Mouse (Mus musculus): ENCODE measurements around the gene Sptbn2.
"Not testable (repeated sequence)": the region's sequence is repeated elsewhere in the genome, so short reads cannot be mapped to it uniquely, and the experiment has no call there.

Sptbn2 gene

GRCm38 (mm10) chr19:4720671-4721244 is 9.8 kb downstream of the Sptbn2 start:
- no peak for DNase-seq (ENCODE audit: low read depth, low spot score)

DNA sequence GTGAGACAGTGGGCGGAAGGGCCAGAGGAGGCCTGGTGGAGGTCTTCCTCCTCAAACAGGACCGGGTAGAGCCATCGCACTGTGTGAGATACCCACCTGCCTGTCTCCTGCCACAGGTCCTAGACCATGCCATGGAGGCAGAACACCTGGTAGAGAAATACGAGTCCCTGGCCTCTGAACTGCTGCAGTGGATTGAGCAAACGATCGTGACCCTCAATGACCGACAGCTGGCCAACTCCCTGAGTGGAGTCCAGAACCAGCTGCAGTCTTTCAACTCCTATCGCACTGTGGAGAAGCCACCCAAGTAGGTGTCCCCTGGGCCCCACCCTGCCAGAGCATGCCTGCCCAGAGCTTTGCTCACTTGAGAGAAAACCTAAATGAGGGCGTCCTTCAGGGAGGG is 18.2 kb downstream of the Sptbn2 start:
- no peak for DNase-seq (ENCODE audit: low read depth, low spot score)

GRCm38 (mm10) chr19:4733052-4733451 is 22.1 kb downstream of the Sptbn2 start:
- no peak for DNase-seq (ENCODE audit: low read depth, low spot score)

DNA sequence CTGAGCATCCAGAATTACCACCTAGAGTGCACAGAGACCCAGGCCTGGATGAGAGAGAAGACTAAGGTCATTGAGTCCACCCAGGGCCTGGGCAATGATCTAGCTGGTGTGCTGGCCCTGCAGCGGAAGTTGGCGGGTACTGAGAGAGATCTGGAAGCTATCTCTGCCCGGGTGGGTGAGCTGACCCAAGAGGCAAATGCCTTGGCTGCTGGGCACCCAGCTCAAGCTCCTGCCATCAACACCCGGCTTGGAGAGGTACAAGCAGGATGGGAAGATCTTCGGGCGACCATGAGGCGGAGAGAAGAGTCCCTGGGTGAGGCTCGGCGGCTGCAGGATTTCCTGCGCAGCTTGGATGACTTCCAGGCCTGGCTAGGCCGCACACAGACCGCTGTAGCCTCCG is 26.9 kb downstream of the Sptbn2 start:
- DNase-seq (ENCODE audit: low read depth, low spot score): no peak

GRCm38 (mm10) chr19:4739053-4739452 is 28.1 kb downstream of the Sptbn2 start:
- no peak for DNase-seq (ENCODE audit: low read depth, low spot score)

DNA sequence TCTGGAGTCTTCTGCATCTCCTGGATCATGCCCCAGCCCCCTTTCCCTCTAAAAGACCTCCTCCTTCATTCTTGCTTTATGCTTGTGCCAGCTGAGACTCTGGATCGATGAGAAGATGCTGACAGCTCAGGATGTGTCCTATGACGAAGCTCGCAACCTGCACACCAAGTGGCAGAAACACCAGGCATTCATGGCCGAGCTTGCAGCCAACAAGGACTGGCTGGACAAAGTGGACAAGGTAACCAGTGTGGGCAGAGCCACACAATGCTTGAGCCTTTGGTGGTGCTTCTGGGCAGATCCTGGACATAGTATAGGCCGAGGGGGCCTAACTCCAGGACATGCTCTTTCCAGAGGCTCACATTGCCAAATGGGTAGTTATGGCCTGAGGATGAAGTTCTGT is 28.8 kb downstream of the Sptbn2 start:
- no peak for DNase-seq (ENCODE audit: low read depth, low spot score)

DNA sequence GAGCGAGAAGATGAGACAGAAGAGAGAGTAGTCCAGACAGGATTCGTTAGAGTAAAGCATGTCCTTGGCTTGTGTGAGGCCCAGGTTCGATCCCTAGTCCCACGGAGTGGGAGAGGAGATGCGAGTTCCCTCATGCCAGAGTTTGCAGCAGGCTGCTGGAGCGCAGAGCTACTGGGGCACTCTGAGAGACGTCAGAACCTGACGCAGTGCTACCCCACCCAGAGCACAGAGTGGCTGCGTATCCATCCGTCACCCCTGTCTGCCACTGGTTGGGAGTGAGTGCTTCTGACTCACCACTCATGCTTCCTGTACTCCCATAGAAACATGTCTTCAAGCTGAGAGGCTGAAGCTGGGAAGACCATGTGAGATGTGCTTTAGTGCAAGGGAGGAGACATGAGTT is 30.5 kb downstream of the Sptbn2 start:
- no peak for DNase-seq (ENCODE audit: low read depth, low spot score)

DNA sequence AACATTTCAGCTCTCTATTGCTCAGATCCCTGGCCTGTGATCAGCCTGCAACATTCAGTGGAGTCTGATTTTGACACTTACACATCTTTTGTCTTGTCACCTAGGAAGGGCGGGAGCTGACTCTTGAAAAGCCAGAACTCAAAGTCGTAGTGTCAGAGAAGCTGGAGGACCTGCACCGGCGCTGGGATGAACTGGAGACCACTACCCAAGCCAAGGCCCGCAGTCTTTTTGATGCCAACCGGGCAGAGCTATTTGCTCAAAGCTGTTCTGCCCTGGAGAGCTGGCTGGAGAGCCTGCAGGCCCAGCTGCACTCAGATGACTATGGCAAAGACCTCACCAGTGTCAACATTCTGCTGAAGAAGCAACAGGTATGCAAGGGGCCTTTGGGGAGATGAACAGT is 31.3 kb downstream of the Sptbn2 start:
- DNase-seq (ENCODE audit: low read depth, low spot score): no peak

GRCm38 (mm10) chr19:4743524-4743923 is 32.6 kb downstream of the Sptbn2 start:
- no peak for DNase-seq (ENCODE audit: low read depth, low spot score)

DNA sequence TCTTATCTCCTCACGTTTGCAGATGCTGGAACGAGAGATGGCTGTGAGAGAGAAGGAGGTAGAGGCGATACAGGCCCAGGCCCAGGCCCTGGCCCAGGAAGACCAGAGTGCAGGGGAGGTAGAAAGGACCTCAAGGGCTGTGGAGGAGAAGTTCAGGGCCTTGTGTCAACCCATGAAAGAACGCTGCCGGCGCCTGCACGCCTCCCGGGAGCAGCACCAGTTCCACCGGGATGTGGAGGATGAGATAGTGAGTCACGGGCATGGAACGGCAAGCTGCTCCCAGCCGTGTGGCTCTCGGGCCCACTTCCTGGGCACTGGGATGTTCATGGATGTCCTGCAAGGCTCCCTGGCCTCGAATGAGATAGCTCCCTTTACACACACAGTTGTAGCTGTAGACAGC is 33.1 kb downstream of the Sptbn2 start:
- no peak for DNase-seq (ENCODE audit: low read depth, low spot score)

DNA sequence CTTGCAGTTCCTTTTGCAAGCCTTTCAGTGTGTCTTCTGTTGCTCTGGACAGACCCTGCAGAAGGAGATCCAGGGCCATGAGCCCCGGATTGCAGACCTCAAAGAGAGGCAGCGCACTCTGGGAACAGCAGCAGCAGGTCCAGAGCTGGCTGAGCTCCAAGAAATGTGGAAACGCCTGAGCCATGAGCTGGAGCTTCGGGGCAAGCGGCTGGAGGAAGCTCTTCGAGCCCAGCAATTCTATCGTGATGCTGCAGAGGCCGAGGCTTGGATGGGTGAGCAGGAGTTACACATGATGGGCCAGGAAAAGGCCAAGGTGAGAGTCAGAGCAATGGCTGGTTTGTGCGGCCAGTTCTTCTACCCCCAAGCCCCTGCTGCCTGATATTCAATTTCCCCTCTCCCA is 34.1 kb downstream of the Sptbn2 start:
- DNase-seq (ENCODE audit: low read depth, low spot score): no peak

GRCm38 (mm10) chr19:4745681-4746080 is 34.7 kb downstream of the Sptbn2 start:
- DNase-seq (ENCODE audit: low read depth, low spot score): no peak

DNA sequence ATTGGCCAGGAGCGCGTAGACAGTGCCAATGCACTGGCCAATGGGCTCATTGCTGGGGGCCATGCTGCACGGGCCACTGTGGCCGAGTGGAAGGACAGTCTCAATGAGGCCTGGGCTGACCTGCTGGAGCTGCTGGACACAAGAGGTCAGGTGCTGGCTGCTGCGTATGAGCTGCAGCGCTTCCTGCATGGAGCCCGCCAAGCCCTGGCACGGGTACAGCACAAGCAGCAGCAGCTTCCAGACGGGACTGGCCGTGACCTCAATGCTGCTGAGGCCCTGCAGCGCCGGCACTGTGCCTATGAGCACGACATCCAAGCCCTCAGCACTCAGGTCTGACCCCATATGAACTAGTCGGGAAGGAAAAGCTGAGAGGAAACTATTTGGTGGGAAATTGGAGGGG is 35.6 kb downstream of the Sptbn2 start:
- no peak for DNase-seq (ENCODE audit: low read depth, low spot score)

DNA sequence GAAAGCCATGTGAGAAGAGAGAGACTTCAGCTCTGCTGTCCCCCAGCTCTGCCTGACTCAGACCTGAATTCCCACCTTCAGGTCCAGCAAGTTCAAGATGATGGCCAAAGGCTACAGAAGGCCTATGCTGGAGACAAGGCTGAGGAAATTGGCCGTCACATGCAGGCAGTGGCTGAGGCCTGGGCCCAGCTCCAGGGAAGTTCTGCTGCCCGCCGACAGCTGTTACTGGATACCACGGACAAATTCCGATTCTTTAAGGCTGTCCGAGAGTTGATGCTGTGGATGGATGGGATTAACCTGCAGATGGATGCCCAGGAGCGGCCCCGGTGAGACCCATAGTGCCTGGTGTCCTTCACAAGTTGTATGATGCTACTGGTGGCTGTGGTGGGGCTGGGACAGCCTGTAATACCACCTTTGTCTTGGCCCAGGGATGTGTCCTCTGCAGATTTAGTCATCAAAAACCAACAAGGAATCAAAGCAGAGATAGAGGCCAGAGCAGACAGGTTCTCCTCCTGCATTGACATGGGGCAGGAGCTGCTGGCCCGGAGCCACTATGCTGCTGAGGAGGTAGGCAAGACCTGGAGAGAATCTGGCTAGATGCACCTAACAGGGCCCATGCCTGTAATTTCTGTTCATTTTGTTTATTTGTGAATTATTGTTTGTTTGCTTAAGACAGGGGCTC is 36.8 kb downstream of the Sptbn2 start:
- DNase-seq (ENCODE audit: low read depth, low spot score): no peak

GRCm38 (mm10) chr19:4748493-4748892 is 37.5 kb downstream of the Sptbn2 start:
- no peak for DNase-seq (ENCODE audit: low read depth, low spot score)

DNA sequence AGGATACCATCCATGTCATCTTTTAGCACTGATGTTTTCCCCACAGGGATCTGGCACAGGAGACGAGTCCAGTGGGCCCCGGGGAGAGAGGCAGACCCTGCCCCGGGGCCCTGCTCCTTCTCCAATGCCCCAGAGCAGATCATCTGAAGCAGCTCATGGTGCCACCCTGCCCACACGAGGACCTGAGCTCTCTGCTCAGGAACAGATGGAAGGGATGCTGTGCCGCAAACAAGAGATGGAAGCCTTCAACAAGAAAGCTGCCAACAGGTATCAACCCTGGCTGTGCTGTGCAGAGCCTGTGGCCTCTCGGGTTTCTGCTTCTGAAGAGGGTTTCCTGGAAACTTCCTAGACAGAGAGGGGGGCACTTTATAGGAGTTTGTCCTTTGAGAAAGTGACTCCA is 39.0 kb downstream of the Sptbn2 start:
- DNase-seq (ENCODE audit: low read depth, low spot score): no peak

DNA sequence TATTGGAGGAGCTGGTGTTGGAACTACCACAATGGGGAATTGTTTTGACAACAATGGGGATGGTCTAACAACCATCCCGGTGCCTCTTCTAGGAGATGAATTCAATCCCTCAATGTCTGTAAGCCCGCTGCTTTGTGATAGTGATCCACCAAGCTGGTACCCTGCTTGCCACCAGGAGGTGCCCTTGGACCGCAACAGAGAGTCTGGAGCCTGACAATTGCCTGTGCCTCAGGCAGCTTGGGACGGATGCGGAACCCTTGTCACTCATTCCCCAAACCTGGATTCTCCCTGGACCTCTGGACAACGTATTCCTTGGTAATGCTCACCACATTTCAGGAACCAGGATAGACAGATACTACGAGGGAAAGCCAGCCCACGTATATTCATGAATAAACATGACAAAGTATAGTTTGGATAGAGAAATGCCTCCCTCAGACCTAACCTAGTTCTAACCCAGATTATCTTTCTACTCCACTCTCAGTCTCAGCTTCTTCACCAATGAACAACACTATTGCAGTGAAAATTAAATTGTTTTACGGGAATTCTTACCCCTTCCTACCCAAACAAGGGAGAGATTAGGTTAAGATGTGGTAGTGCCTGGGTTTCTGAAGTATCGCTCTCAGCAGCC is 44.7 kb downstream of the Sptbn2 start:
- DNase-seq (ENCODE audit: low read depth, low spot score): peak; percentile 77

GRCm38 (mm10) chr19:4756193-4756911 is 45.4 kb downstream of the Sptbn2 start, which contains the start of gene Rbm4b:
Rbm4b (plus strand) TSS chr19:4756497.
- peak; percentile 73 for DNase-seq (ENCODE audit: low read depth, low spot score)

DNA sequence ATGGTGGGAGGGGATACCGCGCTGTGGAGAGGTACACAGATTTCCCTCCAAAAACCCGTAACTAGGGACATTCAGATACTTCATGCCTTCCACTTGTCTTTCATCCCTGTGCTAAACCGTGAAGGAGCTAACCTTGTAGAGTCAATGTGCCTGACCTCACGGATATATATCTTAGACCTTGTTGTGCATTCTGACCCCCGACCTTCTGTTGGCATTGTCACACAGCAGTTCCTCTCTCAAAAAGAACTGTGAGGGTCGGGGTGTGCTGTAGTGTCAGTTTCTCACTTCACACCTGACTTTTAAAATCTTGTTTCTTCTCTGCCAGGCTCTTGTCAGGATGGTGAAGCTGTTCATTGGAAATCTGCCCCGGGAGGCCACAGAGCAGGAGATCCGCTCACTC is 46.0 kb downstream of the Sptbn2 start:
- no peak for DNase-seq (ENCODE audit: low read depth, low spot score)

GRCm38 (mm10) chr19:4760544-4760943 is 49.6 kb downstream of the Sptbn2 start:
- not testable (repeated sequence) for DNase-seq (ENCODE audit: low read depth, low spot score)

DNA sequence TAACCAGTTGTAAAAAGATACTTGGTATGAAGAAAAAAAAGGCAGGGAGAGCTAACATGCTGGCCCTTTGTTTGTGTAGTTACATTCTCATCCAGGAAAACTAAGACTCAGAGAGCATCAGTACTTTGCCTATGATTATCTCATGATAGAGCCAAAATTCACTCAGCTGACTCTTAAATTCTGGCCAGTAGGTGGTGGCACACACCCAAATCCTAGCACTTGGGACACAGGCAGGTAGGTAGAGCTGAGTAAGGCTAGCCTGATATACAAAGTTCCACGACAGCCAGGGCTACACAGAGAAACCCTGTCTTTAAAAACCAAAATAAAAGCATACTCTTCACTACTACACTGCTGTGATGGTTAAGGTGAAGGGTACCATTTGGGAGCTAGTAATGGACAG is 51.9 kb downstream of the Sptbn2 start:
- no peak for DNase-seq (ENCODE audit: low read depth, low spot score)

DNA sequence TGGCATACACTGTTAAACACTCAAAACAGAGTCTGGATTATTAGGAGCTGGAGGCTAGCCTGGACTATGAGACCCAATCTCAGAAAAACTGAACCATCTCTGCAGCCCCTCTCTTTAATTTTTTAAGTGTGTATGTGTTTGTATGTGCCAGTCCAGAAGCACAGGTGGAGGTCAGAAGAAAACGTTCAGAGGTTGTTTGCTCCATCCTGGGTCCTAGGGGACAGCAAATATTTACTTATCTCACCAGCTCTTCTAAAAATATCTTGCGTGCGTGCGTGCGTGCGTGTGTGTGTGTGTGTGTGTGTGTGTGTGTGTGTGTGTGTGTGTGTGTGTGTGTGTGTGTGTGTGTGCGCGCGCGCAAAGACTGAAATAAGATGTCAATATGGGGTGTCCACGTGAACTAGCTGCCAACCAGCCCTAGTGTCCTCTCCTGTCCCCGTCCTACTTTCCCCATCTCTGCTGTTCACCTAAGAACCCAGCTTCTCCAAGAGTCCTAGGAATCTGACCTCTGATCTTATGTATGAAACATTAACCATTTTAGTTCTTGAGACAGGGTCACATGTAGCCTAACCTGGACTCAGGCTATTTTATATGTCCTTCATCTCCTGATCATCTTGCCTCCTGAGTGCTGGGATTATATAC is 56.7 kb downstream of the Sptbn2 start:
- no peak for DNase-seq (ENCODE audit: low read depth, low spot score)

Measured in c-Kit-negative CD71-positive TER-119-positive erythroid progenitor cells, embryonic 14.5 days (primary cell).